8 mouse cellular contexts compared by ENCODE assay signal in the genomic region with DNA sequence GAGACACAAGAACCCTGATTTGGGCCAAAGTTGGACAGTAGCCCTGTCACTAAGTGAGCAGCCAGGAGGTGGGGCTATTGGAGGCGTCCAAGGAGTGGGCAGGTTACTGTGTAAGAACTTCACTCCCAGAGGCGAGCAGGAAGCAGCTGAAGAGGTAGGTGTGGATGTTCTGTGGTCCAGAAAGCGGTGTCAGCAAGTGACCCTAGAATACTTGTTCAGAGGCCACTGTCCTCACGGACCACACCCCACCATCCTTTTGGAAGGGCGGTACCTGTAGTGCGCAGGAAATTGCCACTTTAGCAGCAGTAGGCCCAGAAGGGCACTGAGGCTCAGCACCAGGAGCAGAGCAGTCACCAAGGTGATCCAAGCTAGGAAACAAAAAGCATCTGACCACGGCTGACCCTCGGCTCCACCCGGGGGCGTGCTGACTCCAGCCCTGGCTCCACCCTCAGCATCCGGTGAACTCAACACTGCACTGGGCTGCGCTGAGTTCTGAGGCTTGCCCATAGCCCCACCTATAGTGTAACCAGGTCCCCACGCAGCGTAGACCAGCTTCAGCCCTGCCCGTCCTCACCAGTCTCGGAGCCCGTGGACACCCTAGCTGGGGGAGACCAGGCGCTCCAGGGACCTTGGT. TPM values are rescaled to one million over a fixed set of nuclear protein-coding genes. Genes with fewer than 3 reads are reported as not detected.
DNase-seq lines count a peak whose midpoint lies in the region; ATAC-seq lines count a peak whose summit lies in the region.

No protein-coding gene starts in this region.

- peak; percentile 76 for ATAC-seq in embryonic facial prominence, embryonic 14.5 days (ENCODE audit: low read depth)
- ATAC-seq in heart, embryonic 16.5 days (replicated peaks; ENCODE audit: extremely low read depth, insufficient read depth, low FRiP score) = peak; percentile 73

- H3K4me2 ChIP-seq in embryonic facial prominence, embryonic 14.5 days (ENCODE audit: low read depth, low read length) = peak overlapping the region; percentile 85
- H3K4me2 ChIP-seq in heart, embryonic 16.5 days (ENCODE audit: low read depth, low read length) = peak overlapping the region; percentile 60

- no peaks in the 10 kb centered on the region for H3K9me3 ChIP-seq in embryonic facial prominence, embryonic 14.5 days (ENCODE audit: control insufficient read depth, low read length)
- H3K9me3 ChIP-seq in heart, embryonic 16.5 days (replicated peaks; ENCODE audit: control insufficient read depth, low read length) = no peaks in the 10 kb centered on the region

- H3K4me1 ChIP-seq in embryonic facial prominence, embryonic 14.5 days (ENCODE audit: control insufficient read depth, insufficient read depth, low read length) = peaks cover 15% of the 10 kb centered on the region
- H3K4me1 ChIP-seq in heart, embryonic 16.5 days (ENCODE audit: control insufficient read depth, insufficient read depth, low read length) = peaks cover 6% of the 10 kb centered on the region

- H3K9ac ChIP-seq in embryonic facial prominence, embryonic 14.5 days (ENCODE audit: low read depth, low read length) = peak overlapping the region; percentile 67
- peak overlapping the region; percentile 26 for H3K9ac ChIP-seq in heart, embryonic 16.5 days (ENCODE audit: low read length)

- H3K27ac ChIP-seq in embryonic facial prominence, embryonic 14.5 days (replicated peaks; ENCODE audit: low read depth, low read length) = no peak overlapping the region
- no peak overlapping the region for H3K27ac ChIP-seq in heart, embryonic 16.5 days (ENCODE audit: low read length)

- peak; percentile 22 to 32 for DNase-seq in cerebellum, postnatal 25 days
- no peak for DNase-seq in cerebellum, adult 8-10 months
- DNase-seq in embryonic facial prominence, embryonic 14.5 days (ENCODE audit: low spot score) = peak; percentile 39
- DNase-seq in kidney, postnatal 10 days = peak; percentile 72
- DNase-seq in lung, postnatal 4 days = peak; percentile 70 to 77
- peak; percentile 33 for DNase-seq in urinary bladder, adult 2 months (ENCODE audit: low spot score)
- no peak for DNase-seq in spleen, postnatal 10 days (ENCODE audit: low spot score in 2 of 2)

- H3K4me3 ChIP-seq in embryonic facial prominence, embryonic 14.5 days (ENCODE audit: low read depth, low read length) = peak overlapping the region; percentile 41
- peak overlapping the region; percentile 31 for H3K4me3 ChIP-seq in heart, embryonic 16.5 days (ENCODE audit: low read length)

- H3K27me3 ChIP-seq in embryonic facial prominence, embryonic 14.5 days (replicated peaks; ENCODE audit: control insufficient read depth, insufficient read depth, low read length) = no peaks in the 10 kb centered on the region
- H3K27me3 ChIP-seq in heart, embryonic 16.5 days (ENCODE audit: control insufficient read depth, insufficient read depth, low read length) = no peaks in the 10 kb centered on the region

- H3K36me3 ChIP-seq in embryonic facial prominence, embryonic 14.5 days (ENCODE audit: control insufficient read depth, insufficient read depth, low read length) = no peaks in the 10 kb centered on the region
- H3K36me3 ChIP-seq in heart, embryonic 16.5 days (ENCODE audit: control insufficient read depth, insufficient read depth) = no peaks in the 10 kb centered on the region

- 17% methylated on average over 13 of the region's 18 CpGs for whole genome bisulfite sequencing in embryonic facial prominence, embryonic 14.5 days
- WGBS in heart, embryonic 16.5 days = 17% methylated on average over 18 of the region's 18 CpGs

RNA-seq across cellular contexts. Expression of a gene that starts 8.7 kb away (rescaled TPM):
- polyA plus RNA-seq in embryonic facial prominence, embryonic 14.5 days (2014; fragmentation: Nextera tagmentation; extraction: Ambion mirVana) = 159 and 192 TPM in 2 replicates
- polyA plus RNA-seq in heart, embryonic 16.5 days (2015; fragmentation: Nextera tagmentation; extraction: Ambion mirVana) = 189 and 195 TPM in 2 replicates
- polyA plus RNA-seq in urinary bladder, adult 2 months (2012; rRNA removed) = 5.5 and 7.2 TPM in 2 replicates

RNA-seq across cellular contexts. Expression of a gene that starts 11.4 kb away (rescaled TPM):
- polyA plus RNA-seq in embryonic facial prominence, embryonic 14.5 days (2014; fragmentation: Nextera tagmentation; extraction: Ambion mirVana) = 0.45 and 0.48 TPM in 2 replicates
- 0.88 and 1.2 TPM in 2 replicates for polyA plus RNA-seq in heart, embryonic 16.5 days (2015; fragmentation: Nextera tagmentation; extraction: Ambion mirVana)
- polyA plus RNA-seq in urinary bladder, adult 2 months (2012; rRNA removed) = 0.06 TPM in 2 replicates

RNA-seq across cellular contexts. Expression of a gene that starts 18.0 kb away (rescaled TPM):
- 106 and 118 TPM in 2 replicates for polyA plus RNA-seq in embryonic facial prominence, embryonic 14.5 days (2014; fragmentation: Nextera tagmentation; extraction: Ambion mirVana)
- polyA plus RNA-seq in heart, embryonic 16.5 days (2015; fragmentation: Nextera tagmentation; extraction: Ambion mirVana) = 66.5 and 69.4 TPM in 2 replicates
- polyA plus RNA-seq in urinary bladder, adult 2 months (2012; rRNA removed) = 167 and 193 TPM in 2 replicates

RNA-seq across cellular contexts. Expression of a gene that starts 36.8 kb away (rescaled TPM):
- polyA plus RNA-seq in embryonic facial prominence, embryonic 14.5 days (2014; fragmentation: Nextera tagmentation; extraction: Ambion mirVana) = 85.0 and 97.1 TPM in 2 replicates
- 67.8 and 70.6 TPM in 2 replicates for polyA plus RNA-seq in heart, embryonic 16.5 days (2015; fragmentation: Nextera tagmentation; extraction: Ambion mirVana)
- polyA plus RNA-seq in urinary bladder, adult 2 months (2012; rRNA removed) = 61.8 and 80.6 TPM in 2 replicates

RNA-seq across cellular contexts. Expression of a gene that starts 36.8 kb away (rescaled TPM):
- polyA plus RNA-seq in embryonic facial prominence, embryonic 14.5 days (2014; fragmentation: Nextera tagmentation; extraction: Ambion mirVana) = 8.7 and 9.3 TPM in 2 replicates
- polyA plus RNA-seq in heart, embryonic 16.5 days (2015; fragmentation: Nextera tagmentation; extraction: Ambion mirVana) = 5.3 and 5.5 TPM in 2 replicates
- 13.4 and 20.7 TPM in 2 replicates for polyA plus RNA-seq in urinary bladder, adult 2 months (2012; rRNA removed)

Comparison
In these comparisons a context has a peak if more than half of its experiments do, and no peak if none do; other contexts are left out.
1. DNase-seq: peak in cerebellum, postnatal 25 days (2 of 2), embryonic facial prominence, embryonic 14.5 days (single experiment), kidney, postnatal 10 days (single experiment), lung, postnatal 4 days (2 of 2) and urinary bladder, adult 2 months (single experiment); none in cerebellum, adult 8-10 months (single experiment) and spleen, postnatal 10 days (0 of 2).
2. RNA of a gene that starts 8.7 kb away (polyA plus RNA-seq): 189 to 195 TPM in heart, embryonic 16.5 days and 159 to 192 TPM in embryonic facial prominence, embryonic 14.5 days; 5.5 to 7.2 TPM in urinary bladder, adult 2 months; every median in the first group is over 10 times any median in the second.